Mouse (Mus musculus) frontal cortex, postnatal 14 days (tissue): ENCODE data around the gene Inka2.

Experiments used
- DNase-seq, 2 experiments: peaks; one replicate each; pipeline ENCODE4 v3.0.0; 2022; ENCODE audit warnings: low spot score in 2 of 2

Inka2 gene

GRCm38 (mm10) chr3:105704031-105705008 lies at the start of gene Inka2:
Inka2 (plus strand) TSS chr3:105704599.
- DNase-seq = peak in 1 of 2 experiments; percentile 80

- DNase-seq = no peak
Measured at GRCm38 (mm10) chr3:105655031-105655585, 49.3 kb upstream of the Inka2 start.

- DNase-seq = no peak
Measured at GRCm38 (mm10) chr3:105660530-105660929, 43.9 kb upstream of the Inka2 start.

- no peak for DNase-seq
Measured at GRCm38 (mm10) chr3:105663043-105663442, 41.4 kb upstream of the Inka2 start.

- no peak for DNase-seq
Measured at GRCm38 (mm10) chr3:105665105-105665765, 39.2 kb upstream of the Inka2 start.

- no peak for DNase-seq
Measured at GRCm38 (mm10) chr3:105666996-105667523, 37.3 kb upstream of the Inka2 start.

GRCm38 (mm10) chr3:105668161-105668560 lies 36.2 kb upstream of the Inka2 start:
- no peak for DNase-seq

- DNase-seq = no peak
Measured at GRCm38 (mm10) chr3:105669776-105670175, 34.6 kb upstream of the Inka2 start.

GRCm38 (mm10) chr3:105670801-105671200 lies 33.6 kb upstream of the Inka2 start:
- no peak for DNase-seq

GRCm38 (mm10) chr3:105674595-105675218 lies 29.7 kb upstream of the Inka2 start:
- DNase-seq = peak in 1 of 2 experiments; percentile 55

- no peak for DNase-seq
Measured at GRCm38 (mm10) chr3:105675932-105676331, 28.5 kb upstream of the Inka2 start.

GRCm38 (mm10) chr3:105680346-105680745 lies 24.1 kb upstream of the Inka2 start:
- no peak for DNase-seq

GRCm38 (mm10) chr3:105686394-105687323 lies 17.7 kb upstream of the Inka2 start:
- no peak for DNase-seq

GRCm38 (mm10) chr3:105687324-105688060 lies 16.9 kb upstream of the Inka2 start, which contains the start of gene Ddx20:
Ddx20 (minus strand) TSS chr3:105687574.
- DNase-seq = peak; percentile 89 to 93

GRCm38 (mm10) chr3:105688536-105688935 lies 15.9 kb upstream of the Inka2 start:
- DNase-seq = no peak

- DNase-seq = peak; percentile 62 to 82
Measured at GRCm38 (mm10) chr3:105693327-105694080, 10.9 kb upstream of the Inka2 start.

GRCm38 (mm10) chr3:105695476-105696386 lies 8.7 kb upstream of the Inka2 start:
- DNase-seq = no peak
